Mouse (Mus musculus) testis, adult 2 months (tissue): ENCODE measurements around the gene Lrrc8b.

Experiments used
- CTCF ChIP-seq: fragments of 200-500 bp; IDR thresholded peaks from 2 replicates; pipeline ENCODE4 v1.5.1; 2012; ENCODE audit warnings: low read depth, mild to moderate bottlenecking, inconsistent platforms, low read length, moderate library complexity; ENCODE audit not compliant: control insufficient read depth, insufficient read depth, insufficient replicate concordance
- POLR2A ChIP-seq: fragments of 200-500 bp; IDR thresholded peaks from 2 replicates; pipeline ENCODE4 v1.6.1; 2012; ENCODE audit warnings: low read depth, mild to moderate bottlenecking, inconsistent platforms, low read length, moderate library complexity; ENCODE audit not compliant: control insufficient read depth

DNA sequence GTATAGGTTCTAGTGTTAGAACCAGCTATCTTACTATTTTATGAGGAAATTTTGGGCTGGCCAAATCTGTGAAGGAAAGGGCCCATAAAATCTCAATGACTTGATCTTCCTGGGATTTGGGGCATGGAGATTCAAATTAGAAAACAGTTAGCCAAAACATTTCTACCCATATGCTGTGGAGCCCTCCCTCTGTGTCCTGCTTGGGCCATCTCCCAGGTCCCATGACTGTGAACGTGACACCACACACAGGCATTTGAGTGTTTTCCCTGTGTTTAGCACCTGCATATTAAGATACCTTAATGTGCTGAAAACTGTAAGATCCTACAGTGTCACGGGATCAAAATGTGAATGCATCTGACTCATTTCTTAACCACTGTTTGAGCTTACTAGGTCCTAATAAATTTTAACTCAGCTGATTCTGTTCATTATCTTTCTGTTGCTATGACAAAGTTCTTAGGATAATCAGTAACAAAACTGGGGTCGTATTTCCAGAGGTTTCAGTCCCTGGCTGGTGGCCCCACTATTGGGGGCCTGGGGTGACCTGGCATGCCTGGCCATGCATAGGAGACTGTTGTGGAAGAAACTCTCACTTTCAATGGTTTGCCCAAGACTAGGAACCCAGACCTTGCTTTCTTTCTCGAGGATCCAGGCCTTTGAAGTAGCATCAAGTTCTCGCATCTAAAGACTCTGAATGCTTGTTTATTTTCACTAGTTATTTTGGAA lies 57.6 kb downstream of the Lrrc8b start:
- no peak for TF ChIP-seq POLR2A
- no peak for TF ChIP-seq CTCF
